Mouse (Mus musculus) neutrophil, adult 65 days (primary cell): ENCODE data around the gene Gm10147. TPM values are rescaled to one million over a fixed set of nuclear protein-coding genes. Genes with fewer than 3 reads are reported as not detected.

ENCODE experiments used
- total RNA-seq: library from RNA; stranded (reverse); gene quantifications from 2 replicates; pipeline ENCODE4 v1.2.4, GENCODE M21; 2023

Gm10147 gene
- not detected in 2 replicates for total RNA-seq

DNA sequence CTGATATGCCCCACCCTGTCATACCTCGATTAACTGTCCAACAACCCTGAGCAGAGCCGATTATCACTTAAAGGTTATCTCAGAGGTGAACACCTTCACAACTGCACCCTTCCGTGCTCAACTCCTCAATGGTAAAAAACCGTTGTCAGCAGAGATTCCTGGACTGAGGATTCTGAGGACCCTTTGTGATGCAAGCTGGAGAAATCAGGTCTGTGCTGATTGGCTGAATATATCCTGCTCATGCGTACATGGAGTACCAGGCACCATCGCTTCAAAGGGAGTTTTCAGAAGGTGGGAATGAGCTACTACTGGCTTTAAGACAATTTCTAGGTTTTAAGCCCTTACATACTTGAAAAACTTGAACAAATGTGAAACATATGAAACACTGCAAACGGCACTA, at the start of gene Gm10147:
Gene Gm10147, minus strand, starts transcription at position 101 of the 400 bp plus-strand sequence.

